Mouse (Mus musculus) embryonic fibroblast, embryonic 13.5 days (primary cell): Measurements from ENCODE around the gene Dctn1. TPM values are rescaled to one million over a fixed set of nuclear protein-coding genes. Genes with fewer than 3 reads are reported as not detected.

Experiments
- H3K27ac ChIP-seq: 2 replicates; pipeline ENCODE4 v1.5.1; 2012; ENCODE audit warnings: low read length, control low read depth, inconsistent platforms; ENCODE audit not compliant: insufficient read depth
- H3K4me1 ChIP-seq: 2 replicates; pipeline ENCODE4 v1.6.1; 2011; ENCODE audit warnings: low read length; ENCODE audit not compliant: control insufficient read depth, insufficient read depth
- H3K4me3 ChIP-seq: 2 replicates; pipeline ENCODE4 v1.5.1; 2011; ENCODE audit warnings: mild to moderate bottlenecking, control low read depth, low read length; ENCODE audit not compliant: insufficient read depth
- CTCF ChIP-seq: IDR thresholded peaks from 2 replicates; pipeline ENCODE4 v1.5.1; 2011; ENCODE audit warnings: mild to moderate bottlenecking, control low read depth, low read length, moderate library complexity, borderline replicate concordance; ENCODE audit not compliant: insufficient read depth
- POLR2A ChIP-seq: IDR thresholded peaks from 2 replicates; pipeline ENCODE4 v1.6.1; 2011; ENCODE audit warnings: low read depth, mild to moderate bottlenecking, control low read depth, low read length, moderate library complexity
- polyA plus RNA-seq: library from polyadenylated mRNA; stranded (reverse); fragments of >200 nt; gene quantifications from 2 replicates; pipeline ENCODE4 v1.2.4, GENCODE M21; 2011; ENCODE audit warnings: low read depth; ENCODE audit not compliant: missing spikeins, insufficient read length

Gene Dctn1
- polyA plus RNA-seq, 1 experiment = 92.5 TPM

GRCm38 (mm10) chr6:83246750-83247149 lies 81.0 kb downstream of the Dctn1 start:
- Histone ChIP-seq H3K27ac (no peak overlapping the region), H3K4me3 (no peak overlapping the region), H3K4me1 (no peaks in the 10 kb centered on the region; the same call in 1 of the 2 replicates)
- TF ChIP-seq POLR2A (no peak), CTCF (no peak)

- H3K4me3 ChIP-seq = no peak overlapping the region
- TF ChIP-seq POLR2A (no peak), CTCF (no peak)
- no peak overlapping the region for H3K27ac ChIP-seq
- no peaks in the 10 kb centered on the region; the same call in 1 of the 2 replicates for H3K4me1 ChIP-seq
These were observed 81.4 kb downstream of the Dctn1 start for GRCm38 (mm10) chr6:83247153-83247552.

Other genes with a start within 250 kb of the Dctn1 start
- 1.3 and 2.7 TPM in 2 replicates for gene Sema4f, start 226.2 kb upstream of the Dctn1 start, polyA plus RNA-seq
- 0.78 TPM in 1 of 2 replicates, not detected in the other for gene M1ap, start 219.0 kb upstream of the Dctn1 start, polyA plus RNA-seq
- 37.9 and 56.4 TPM in 2 replicates for gene Dok1, start 132.4 kb upstream of the Dctn1 start, polyA plus RNA-seq
- gene Loxl3, start 131.7 kb upstream of the Dctn1 start, polyA plus RNA-seq = 124 and 241 TPM in 2 replicates
- gene Aup1, start 111.4 kb upstream of the Dctn1 start, polyA plus RNA-seq = 129 and 133 TPM in 2 replicates
- gene Htra2, start 110.6 kb upstream of the Dctn1 start, polyA plus RNA-seq = 56.3 and 60.8 TPM in 2 replicates
- gene Dqx1, start 108.1 kb upstream of the Dctn1 start, polyA plus RNA-seq = 0.25 and 0.84 TPM in 2 replicates
- gene Tlx2, start 95.6 kb upstream of the Dctn1 start, polyA plus RNA-seq = not detected in 2 replicates
- gene Pcgf1, start 88.1 kb upstream of the Dctn1 start, polyA plus RNA-seq = 12.1 and 15.2 TPM in 2 replicates
- not detected in 2 replicates for gene Lbx2, start 79.6 kb upstream of the Dctn1 start, polyA plus RNA-seq
- 0.60 TPM in 1 of 2 replicates, not detected in the other for gene Ccdc142, start 64.3 kb upstream of the Dctn1 start, polyA plus RNA-seq
- gene Gm42688, start 64.3 kb upstream of the Dctn1 start, polyA plus RNA-seq = 1.2 and 1.9 TPM in 2 replicates
- 41.9 and 42.7 TPM in 2 replicates for gene Mrpl53, start 56.9 kb upstream of the Dctn1 start, polyA plus RNA-seq
- 28.0 TPM in 2 replicates for gene Mogs, start 50.4 kb upstream of the Dctn1 start, polyA plus RNA-seq
- 37.3 and 44.5 TPM in 2 replicates for gene Wbp1, start 44.4 kb upstream of the Dctn1 start, polyA plus RNA-seq
- gene Ino80b, start 40.5 kb upstream of the Dctn1 start, polyA plus RNA-seq = 6.6 and 7.4 TPM in 2 replicates
- 13.4 and 15.4 TPM in 2 replicates for gene Rtkn, start 30.5 kb upstream of the Dctn1 start, polyA plus RNA-seq
- 5.4 TPM in 2 replicates for gene Wdr54, start 9.5 kb upstream of the Dctn1 start, polyA plus RNA-seq
- gene 1700003E16Rik, start 9.5 kb upstream of the Dctn1 start, polyA plus RNA-seq = 0.51 and 0.70 TPM in 2 replicates
- gene Slc4a5, start 53.9 kb downstream of the Dctn1 start, polyA plus RNA-seq = not detected in 2 replicates
- 123 and 138 TPM in 2 replicates for gene Mthfd2, start 160.0 kb downstream of the Dctn1 start, polyA plus RNA-seq
- 139 and 148 TPM in 2 replicates for gene Mob1a, start 160.1 kb downstream of the Dctn1 start, polyA plus RNA-seq
- gene Bola3, start 183.2 kb downstream of the Dctn1 start, polyA plus RNA-seq = 86.0 and 88.1 TPM in 2 replicates